Mouse (Mus musculus) T-cell, adult 2 months (primary cell): ENCODE data around the gene Tmem161a.

ENCODE experiments used
- DNase-seq: peaks from one replicate; pipeline ENCODE4 v3.0.0; 2022; ENCODE audit warnings: low spot score

Tmem161a gene

DNA sequence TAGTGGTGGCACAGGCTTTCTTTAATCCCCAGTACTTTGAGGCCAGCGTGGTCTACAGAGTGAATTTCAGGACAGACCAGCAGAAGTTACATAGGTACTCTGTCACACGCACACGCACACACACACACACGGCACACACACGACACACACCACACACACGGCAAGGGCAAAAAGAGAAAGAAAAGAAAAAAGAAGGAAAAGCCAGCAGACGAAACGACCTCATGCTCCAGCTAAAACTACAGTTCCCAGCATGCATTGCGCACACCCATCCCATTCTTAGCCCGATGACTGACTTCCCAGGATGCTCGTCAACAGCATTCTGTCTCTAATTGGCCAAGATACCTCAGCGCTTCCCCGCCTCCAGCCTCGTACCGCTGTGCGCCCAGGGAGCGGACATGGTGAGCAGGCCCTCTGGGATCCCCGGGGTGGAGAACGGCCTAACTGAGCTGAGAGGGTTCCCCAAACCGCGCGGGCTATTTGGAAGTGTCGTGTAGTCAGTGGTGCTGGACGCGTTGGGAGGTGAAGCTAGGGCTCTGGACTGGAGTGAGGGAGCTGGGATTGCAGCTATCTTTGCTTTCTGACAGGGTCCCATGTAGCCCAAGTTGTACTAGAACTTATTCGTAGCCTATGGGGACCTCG lies at the start of gene Tmem161a:
Gene Tmem161a, plus strand, starts transcription at position 314 of the 639 bp plus-strand sequence.
- DNase-seq = peak; percentile 85

DNA sequence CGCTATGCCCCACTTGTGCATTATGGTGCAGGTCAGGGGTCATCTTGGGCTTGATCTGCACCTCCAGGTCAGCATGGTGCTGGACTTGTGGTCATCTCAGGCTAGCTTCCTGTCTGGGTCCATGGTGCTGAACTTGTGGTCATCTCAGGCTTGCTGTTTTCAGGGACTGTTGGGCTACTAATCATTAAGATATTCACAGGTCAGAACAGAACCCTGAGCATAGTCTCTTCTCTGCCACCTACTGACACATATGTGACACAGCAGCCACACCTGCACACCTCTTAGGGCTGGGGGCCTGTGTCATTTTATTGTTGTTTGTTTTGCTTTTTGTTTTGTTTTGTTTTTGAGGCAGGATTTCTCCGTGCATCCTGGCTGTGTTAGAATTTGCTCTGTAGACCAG lies 49.3 kb upstream of the Tmem161a start:
- no peak for DNase-seq

DNA sequence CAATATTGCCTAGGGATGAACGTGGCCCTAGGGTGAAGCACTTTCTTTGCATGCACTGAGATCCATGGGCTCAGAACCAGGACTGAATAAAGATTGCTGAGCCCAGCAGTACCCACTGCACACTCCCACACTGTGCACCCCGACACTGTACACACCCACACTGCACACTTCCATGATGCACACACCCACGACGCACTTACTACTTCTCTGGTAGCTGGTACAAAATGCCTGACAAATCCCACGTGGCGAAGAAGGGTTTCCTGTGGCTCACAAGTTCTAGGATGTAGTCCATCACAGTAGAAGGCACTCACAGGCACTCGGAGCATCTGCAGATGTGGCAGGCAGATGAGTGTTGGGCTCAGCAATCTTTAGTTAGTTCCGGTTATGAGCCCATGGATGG lies 47.2 kb upstream of the Tmem161a start:
- no peak for DNase-seq

DNA sequence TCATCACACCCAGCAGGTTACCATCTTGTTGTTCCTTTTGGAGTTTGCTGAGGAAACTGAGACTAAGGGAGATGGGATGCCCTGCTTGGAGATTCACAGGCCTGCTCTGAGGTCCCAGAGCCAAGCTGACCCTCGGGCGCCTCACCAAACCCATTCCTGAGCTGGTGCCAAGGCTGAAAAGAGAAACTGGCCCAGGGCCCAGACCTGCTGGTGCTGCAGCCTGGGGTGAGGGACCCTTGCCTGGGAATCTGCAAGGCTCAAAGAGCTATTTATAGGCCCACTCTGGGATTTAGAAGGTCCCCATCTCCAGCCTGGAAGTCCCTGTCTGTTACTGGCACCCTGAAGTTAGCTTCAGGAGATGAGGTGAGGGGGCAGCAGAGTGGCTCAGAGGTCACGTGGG lies 43.7 kb upstream of the Tmem161a start:
- no peak for DNase-seq

DNA sequence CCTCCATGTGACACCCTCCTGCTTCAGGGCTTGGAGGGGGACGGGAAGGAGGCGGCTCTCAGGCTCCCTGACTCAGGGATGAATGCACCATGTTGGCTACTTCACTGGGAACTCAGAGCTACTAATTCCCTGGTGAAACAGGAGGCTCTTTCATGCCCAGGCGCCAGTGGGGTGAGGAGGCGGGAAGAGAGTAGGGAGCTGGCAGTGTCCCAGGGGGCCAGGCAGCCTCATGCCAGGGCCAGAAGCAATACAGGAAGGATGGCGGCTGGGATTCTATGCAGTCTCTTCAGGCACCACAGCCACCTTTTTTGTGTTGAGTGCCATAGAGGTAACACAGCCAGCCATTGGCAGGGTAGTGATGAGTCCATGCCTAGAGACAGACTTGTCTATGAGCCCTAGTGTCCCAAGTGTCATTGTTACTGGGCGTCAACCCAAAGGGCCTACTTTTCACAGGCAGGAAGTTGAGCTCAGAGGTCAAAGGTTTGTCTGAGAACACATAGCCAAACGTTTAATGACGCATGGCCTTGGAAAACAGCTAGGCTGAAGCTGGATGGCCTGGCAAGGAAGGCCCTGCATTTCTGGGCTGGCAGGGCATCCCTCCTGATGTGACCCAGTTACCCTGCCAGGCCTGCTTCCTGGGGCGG lies 42.7 kb upstream of the Tmem161a start:
- no peak for DNase-seq

DNA sequence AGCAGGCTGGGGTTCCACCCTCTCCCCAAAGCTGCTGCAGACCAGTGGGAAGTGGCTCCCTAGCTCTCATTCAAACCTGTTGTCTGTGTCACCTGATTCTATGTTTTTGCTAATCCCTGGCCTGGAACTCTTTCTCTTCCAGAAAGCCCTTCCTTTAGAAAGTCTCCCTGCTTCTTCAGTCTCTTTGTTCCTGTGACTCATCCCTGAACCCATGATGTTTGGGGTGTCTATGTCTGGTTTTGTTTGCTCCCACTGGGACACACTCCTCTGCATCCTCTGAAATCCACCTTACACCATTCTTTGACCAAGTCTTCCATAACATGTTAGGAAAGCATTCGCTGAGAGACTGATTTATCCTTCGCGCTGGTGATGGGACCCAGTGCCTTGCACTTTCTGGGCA lies 42.1 kb upstream of the Tmem161a start:
- DNase-seq = no peak

DNA sequence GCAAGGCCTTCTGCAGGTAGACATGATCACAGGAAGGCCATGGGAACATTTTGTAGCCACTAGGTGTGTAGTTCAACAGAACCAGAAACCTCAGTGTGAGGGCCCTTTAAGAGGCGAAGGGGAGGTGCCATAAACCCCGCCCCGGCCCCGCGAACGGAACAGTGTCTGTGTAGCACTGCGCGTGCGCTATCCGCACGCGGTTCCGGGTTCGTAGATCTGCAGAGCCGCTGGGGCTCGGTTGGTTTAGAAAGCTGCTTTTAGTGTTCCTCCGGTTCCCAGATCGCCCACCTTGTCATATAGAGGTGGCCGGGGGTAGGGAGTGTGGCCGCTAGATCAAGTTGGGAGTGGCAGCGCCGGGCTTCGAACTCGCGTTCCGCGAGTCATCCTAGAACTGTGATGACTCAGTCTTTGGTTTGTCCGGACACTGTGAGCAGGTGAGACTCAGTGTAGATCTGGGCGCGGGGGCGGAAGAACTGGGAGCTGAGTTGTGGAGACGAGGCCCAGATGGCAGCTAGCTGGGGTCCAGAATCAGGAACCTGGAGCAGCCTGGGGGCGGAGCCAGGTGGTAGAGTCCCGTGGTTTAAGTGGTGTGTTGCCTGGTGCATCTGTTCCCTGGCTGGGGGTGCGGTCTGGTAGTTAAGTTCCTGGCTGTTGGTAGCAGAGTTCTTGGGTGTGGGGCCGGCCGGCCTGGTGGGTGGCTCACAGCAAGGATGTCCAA lies 40.8 kb upstream of the Tmem161a start, which contains the start of gene Nr2c2ap:
Gene Nr2c2ap, plus strand, starts transcription at position 168 of the 718 bp plus-strand sequence.
- peak; percentile 84 for DNase-seq

DNA sequence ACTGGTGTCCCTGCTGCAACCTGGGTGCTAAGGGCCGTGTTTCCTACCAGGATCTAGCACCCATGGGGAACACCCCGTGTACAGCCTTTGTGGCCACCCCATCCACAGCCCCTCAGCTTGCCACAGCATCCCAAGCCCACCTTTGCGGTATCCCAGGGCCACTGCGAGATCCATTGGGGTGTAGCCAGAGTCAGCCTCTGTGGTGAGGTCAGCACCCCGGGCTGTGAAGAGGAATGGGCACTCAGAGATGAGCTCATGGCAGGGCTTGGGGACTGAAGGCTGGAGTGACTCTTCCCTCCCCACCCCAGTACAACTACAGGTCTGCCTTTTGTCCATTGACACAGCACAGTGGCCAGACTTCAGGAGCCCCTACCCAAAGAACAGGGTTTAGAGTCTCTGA lies 38.1 kb upstream of the Tmem161a start:
- DNase-seq = no peak

DNA sequence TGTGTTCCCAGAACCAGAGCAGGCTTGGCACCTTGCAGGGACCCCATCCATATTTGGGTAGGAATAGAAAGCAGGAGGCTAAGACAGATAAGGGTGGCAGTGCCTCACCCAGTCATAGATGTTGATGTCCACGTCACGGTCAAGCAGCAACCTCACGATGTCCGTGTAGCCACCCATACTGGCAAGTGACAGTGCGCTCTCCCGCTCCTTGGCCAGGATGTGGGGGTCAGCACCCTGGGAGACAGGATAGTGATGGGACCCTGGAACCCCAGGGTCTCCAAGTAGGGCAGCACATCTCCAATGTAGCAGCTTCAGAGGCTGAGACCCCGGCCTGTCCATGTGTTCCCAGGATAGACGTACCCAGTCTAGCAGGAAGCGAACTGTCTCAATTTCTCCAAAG lies 37.2 kb upstream of the Tmem161a start:
- no peak for DNase-seq

DNA sequence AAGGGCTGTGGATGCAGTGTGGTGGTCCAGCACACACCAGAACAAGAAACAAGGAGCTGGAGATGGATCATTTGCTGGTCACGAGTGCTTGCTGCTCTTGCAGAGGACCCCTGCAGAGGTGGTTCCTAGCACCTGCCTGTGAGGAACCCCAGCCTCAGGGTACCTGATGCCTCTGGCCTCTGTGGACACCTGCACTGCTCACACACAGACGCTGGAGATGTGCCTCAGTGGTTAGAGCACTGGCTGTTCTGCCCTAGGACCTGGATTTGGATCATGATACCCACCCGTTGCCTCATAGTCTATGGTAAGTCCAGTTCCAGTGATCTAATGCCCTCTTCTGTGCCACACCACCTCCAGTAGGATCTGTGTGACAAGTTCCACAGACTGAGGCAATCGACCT lies 35.6 kb upstream of the Tmem161a start:
- DNase-seq = no peak

DNA sequence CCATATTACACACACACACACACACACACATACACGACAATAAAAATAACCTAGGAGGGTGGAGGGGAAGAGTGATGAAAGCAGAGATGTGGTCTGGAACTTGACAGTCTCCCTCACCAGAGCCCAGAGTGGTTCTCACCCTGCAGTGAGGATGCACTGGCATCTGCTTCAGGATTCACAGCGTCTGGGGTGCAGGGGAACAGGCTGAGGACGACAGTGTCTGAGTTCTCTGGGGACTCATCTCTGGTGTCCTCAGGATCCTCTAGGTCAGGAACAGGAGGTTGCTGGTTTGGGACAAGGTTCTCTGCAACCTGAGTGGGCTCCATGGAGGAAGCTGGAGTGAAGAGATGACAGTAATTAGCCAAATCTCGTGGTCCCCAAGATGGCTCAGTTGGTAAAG lies 34.3 kb upstream of the Tmem161a start:
- no peak for DNase-seq

DNA sequence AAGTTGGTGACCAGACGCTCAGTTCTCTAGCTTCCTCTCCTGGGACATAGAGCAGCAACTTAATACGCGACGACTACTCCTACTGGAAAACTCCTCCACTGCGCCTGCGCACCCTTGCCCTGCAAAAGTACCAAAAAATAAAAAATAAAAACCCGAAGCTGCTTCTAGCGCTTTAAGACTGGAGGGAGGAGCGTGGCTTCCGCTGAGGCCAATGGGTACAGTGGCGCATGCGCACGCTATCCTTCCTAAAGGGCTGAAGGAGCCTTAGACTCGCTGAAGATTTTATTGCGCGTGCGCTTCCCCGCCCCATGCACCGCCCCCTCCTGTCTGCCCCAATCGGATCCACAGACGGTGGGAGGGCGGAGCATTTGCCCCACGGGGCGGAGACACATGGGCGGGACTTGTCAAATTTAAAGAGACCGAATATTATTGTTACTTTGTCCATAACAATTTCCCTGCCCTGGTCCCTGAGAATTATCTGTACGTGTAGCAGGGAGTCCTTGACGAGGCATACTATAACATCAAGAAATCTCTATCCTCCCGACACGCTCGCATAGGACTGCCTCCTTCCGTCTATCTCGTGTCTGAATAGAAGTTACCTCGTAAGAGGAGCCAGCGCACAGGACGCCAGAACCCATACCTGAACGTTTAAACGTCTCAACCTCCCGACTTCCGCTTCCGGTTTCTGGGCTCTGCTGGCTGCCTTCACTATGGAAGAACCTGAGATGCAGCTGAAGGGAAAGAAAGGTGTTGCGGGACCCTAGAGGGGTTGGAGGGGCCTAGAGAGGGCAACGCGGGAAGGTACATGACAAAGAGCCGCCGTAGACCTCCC lies 32.9 kb upstream of the Tmem161a start, which contains the start of the genes Rfxank, Borcs8 and Mef2b:
Gene Rfxank, minus strand, starts transcription at position 129 of the 832 bp plus-strand sequence.
Gene Borcs8, plus strand, starts transcription at position 474 of the 832 bp plus-strand sequence.
Gene Mef2b, plus strand, starts transcription at position 686 of the 832 bp plus-strand sequence.
- peak; percentile 99 for DNase-seq

DNA sequence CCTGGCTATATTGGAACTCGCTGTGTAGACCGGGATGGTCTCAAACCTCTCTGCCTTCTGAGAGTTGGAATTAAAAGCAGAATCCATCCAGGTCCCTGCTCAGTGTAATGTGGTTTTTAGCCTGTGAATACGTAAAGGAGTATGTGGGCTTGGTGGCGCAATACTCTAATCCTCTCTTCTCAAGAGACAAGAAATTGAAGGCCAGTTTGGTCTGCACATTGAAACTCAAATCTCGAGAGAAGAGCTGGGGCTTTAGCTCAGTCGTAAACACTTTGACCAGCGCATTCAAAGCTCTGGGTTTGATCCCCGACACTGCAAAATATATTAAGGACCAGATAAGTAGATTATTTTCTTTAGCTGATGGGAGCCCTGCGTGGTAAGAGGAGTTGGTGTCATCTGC lies 32.2 kb upstream of the Tmem161a start:
- DNase-seq = no peak

DNA sequence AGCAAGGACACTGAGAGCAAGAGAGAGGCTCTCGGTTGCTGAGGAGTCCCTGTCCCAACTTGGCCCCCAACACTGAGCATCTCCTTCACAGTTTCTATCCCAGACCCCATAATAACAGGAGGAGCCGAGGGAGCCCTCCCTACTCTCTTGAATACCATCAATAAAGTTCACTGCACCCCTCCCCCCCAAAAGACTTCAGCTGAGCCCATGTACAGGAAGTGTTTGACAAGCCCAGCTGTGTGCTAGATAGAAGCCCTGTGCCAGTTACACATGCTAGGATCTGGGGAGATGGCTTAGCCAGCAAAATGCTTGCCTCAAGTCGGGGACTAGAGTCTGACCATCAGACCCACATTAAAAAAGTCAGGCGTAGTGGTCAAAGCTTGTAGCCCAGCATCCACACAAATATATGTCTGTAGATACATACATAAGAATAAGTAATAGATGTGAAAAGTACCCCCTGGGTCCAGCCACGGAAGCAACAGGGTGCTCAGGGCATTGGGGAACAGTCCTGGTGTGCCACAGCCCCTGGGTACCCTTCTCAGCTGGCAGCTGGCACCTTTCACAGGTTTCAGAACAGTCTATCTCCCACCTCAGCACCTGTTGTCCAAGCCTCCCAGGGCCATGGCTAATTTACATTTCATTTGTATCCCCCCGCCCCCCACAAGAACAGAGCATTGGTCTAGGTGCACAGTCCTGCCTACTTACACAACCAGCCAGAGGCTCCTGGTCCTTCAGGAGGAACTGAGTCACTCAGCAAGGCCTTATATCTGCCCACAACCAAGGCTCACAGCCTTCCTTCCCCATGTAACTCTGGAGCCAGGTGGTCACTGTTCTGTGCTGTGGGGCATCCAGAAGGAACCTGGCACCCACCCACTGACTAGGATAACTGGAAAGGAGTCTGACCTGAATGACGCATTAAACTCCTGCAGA lies 24.2 kb upstream of the Tmem161a start:
- DNase-seq = no peak

DNA sequence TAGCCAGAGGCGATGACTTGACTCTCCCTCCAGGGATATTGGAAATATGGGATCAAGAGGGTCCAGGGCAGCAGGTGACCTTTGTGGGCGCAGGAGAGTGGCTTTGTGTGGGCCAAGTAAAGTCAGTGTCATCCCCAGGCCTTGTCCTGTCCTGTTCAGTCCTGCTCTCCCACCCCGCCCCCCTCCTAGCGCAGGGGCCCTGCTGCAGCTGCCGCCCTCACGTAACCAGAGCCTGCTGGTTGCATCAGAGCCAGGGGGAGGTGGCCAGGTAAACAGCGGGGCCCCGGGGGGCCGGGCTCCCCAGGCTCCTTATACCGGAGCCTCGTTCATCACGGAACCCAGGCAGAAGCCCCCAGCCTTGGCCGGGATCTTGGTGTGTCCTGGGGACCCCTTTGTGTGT lies 22.0 kb upstream of the Tmem161a start:
- no peak for DNase-seq

DNA sequence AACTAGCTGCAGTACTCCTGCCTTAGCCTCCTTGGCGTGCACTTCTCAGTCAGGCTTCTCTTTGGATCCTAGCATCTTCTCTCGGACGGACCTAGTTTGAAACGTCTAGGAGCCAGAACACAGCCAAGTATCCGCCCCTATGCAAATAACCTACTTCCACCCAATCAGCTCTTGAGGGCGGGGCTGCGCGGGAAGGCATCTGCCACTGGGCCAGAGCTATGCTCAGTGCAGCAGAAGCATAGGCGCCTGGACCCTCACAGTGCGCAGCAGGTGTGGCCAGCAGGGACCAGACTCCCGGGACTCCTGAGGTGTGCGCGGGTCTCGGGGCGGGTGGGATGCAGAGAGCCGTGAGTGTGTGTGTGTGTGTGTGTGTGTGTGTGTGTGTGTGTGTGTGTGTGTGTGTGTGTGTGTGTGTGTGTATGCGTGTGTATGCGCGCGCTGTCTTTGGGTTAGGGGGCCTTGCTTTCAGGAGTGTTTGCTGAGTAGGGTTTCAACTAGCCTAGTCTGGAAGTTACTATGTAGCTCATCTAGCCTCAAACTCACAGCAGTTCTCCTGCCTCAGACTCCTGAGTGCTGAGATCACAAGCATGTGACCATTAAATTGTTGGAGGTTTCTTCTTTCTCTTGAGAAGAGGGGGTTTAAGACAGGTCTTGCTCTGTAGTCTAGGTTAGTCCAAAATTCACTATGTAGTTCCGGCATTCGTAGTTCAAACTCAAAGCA lies 19.5 kb upstream of the Tmem161a start:
- DNase-seq = peak; percentile 48

DNA sequence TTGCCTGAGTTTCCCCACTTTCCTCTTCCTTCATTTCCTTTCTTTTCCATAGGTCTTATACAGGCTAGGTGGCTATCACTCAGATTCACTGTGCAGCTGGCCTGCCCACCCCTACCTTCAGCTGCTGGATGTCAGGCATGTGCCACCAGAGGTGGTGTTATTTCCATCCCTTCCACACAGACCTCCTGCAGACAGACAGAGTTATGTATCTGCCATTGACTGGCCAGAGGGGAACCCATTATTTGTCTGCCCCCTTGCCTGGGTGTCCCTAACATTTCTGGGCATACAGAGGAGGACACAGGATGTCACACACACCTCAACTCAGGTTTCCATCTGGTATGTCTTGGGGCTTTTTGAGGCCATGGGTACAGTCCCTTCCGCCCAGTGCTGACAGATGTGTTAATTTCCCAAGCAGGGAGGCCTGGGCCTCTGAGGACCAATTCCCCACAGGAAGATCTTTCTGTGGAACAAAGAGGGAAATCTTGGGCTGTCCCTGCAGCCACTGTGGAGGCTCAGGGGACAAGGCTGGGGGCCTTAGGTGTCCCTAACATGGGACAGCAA lies 14.8 kb upstream of the Tmem161a start:
- DNase-seq = no peak

DNA sequence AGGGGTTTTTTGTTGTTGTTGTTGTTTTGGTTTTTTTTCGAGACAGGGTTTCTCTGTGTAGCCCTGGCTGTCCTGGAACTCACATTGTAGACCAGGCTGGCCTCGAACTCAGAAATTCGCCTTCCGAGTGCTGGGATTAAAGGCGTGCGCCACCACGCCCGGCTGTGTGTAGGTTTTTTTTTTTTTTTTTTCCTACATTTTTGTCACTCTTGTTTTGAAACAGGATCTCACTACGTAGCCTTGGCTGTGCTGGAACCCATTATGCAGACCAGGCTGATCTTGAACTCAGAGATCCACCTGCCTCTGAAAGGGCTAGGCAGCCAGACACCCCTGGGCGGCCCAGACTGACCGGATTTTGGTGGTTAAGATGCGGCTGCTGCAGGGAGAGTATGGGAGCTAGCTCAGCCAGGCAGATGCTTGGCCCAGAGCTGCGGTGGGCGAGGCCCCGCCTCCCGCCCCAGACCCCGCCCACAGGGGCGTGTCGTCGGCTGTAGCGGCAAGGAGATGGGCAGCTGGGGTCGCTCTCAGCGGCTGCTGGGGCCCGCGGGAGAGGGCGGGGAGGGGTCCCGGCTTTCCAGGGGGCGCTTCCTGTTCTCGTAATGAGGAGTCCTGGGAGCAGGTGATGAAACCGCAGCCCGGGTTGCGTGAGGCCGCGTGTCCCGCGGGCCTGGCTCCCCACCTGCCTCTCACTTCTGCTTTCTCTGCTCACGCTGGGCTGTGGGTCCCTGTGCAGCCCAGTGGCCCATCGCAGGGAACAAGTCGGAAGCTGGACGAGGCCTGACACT lies 13.9 kb upstream of the Tmem161a start:
- DNase-seq = peak; percentile 77

DNA sequence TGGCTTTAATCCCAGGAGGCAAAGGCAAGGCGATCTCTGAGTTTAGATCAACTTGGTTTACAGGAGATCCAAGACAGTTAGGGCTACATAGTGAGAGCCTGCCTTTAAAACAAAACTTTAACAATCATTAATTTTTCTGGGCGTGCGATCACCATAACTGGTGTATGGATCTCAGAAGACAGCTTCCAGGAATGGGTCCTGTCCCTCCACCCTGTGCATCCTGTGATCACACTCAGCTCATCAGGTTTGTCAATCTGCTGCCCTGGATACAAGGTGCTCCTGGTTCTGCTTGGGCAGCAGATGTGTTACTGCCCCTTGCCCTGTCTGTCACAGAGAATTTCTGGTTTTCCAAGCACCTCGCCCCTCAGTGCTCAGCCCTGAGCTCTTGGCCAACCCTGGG lies 12.9 kb upstream of the Tmem161a start:
- no peak for DNase-seq
